8 mouse cellular contexts compared by ENCODE assay signal in genomic region chr9:86951958-86952509, GRCm38 (mm10).
DNase-seq lines count a peak whose midpoint lies in the region; ATAC-seq lines count a peak whose summit lies in the region.

No protein-coding gene starts in this region.

- H3K4me1 ChIP-seq in midbrain, embryonic 13.5 days (replicated peaks), result peaks cover 12% of the 10 kb centered on the region
- H3K4me1 ChIP-seq in midbrain, embryonic 10.5 days, result 0 out of 2 replicates have a peak, but pooled peaks cover 5% of the 10 kb centered on the region
- H3K4me1 ChIP-seq in kidney, embryonic 16.5 days (ENCODE audit: insufficient read depth, low read length), result peaks cover 15% of the 10 kb centered on the region
- H3K4me1 ChIP-seq in stomach, embryonic 14.5 days (ENCODE audit: control insufficient read depth, insufficient read depth, low read length), result no peaks in the 10 kb centered on the region

- no peak overlapping the region for H3K27ac ChIP-seq in midbrain, embryonic 13.5 days
- no peak overlapping the region for H3K27ac ChIP-seq in midbrain, embryonic 10.5 days (replicated peaks)
- no peak overlapping the region for H3K27ac ChIP-seq in kidney, embryonic 16.5 days (ENCODE audit: low read length)
- no peak overlapping the region for H3K27ac ChIP-seq in stomach, embryonic 14.5 days (ENCODE audit: low read length)

- no peak overlapping the region for H3K9ac ChIP-seq in midbrain, embryonic 13.5 days (replicated peaks)
- no peak overlapping the region for H3K9ac ChIP-seq in kidney, embryonic 16.5 days (replicated peaks; ENCODE audit: low read length)
- no peak overlapping the region for H3K9ac ChIP-seq in stomach, embryonic 14.5 days (replicated peaks; ENCODE audit: low read depth, low read length)

- WGBS in midbrain, embryonic 13.5 days, result 62% methylated on average over 11 of the region's 11 CpGs
- WGBS in midbrain, embryonic 10.5 days, result 81% methylated on average over 11 of the region's 11 CpGs
- WGBS in kidney, embryonic 16.5 days, result 41% methylated on average over 11 of the region's 11 CpGs
- 55% methylated on average over 11 of the region's 11 CpGs for WGBS in stomach, embryonic 14.5 days

- H3K27me3 ChIP-seq in midbrain, embryonic 13.5 days, result no peaks in the 10 kb centered on the region
- H3K27me3 ChIP-seq in midbrain, embryonic 10.5 days (ENCODE audit: low read depth, poor library complexity, severe bottlenecking), result no peaks in the 10 kb centered on the region
- no peaks in the 10 kb centered on the region for H3K27me3 ChIP-seq in kidney, embryonic 16.5 days (ENCODE audit: insufficient read depth, low read length)
- no peaks in the 10 kb centered on the region for H3K27me3 ChIP-seq in stomach, embryonic 14.5 days (ENCODE audit: control insufficient read depth, insufficient read depth, low read length)

- no peaks in the 10 kb centered on the region for H3K9me3 ChIP-seq in midbrain, embryonic 13.5 days
- H3K9me3 ChIP-seq in midbrain, embryonic 10.5 days (replicated peaks), result no peaks in the 10 kb centered on the region
- 0 out of 2 replicates have a peak, but pooled peaks cover 4% of the 10 kb centered on the region for H3K9me3 ChIP-seq in kidney, embryonic 16.5 days (ENCODE audit: low read length)
- H3K9me3 ChIP-seq in stomach, embryonic 14.5 days (ENCODE audit: control insufficient read depth, low read depth, low read length), result no peaks in the 10 kb centered on the region

- 0 out of 2 replicates have a peak, but pooled peaks have one; percentile 14 for ATAC-seq in midbrain, embryonic 13.5 days
- ATAC-seq in kidney, embryonic 16.5 days (ENCODE audit: low FRiP score, low TSS enrichment), result peak; percentile 71
- 0 out of 2 replicates have a peak, but pooled peaks have one; percentile 33 for ATAC-seq in stomach, embryonic 14.5 days (ENCODE audit: insufficient number of reproducible peaks, insufficient read depth, low FRiP score, low read depth)

- no peak for DNase-seq in midbrain, embryonic 10.5 days (ENCODE audit: low spot score)
- peak; percentile 25 for DNase-seq in fat pad, adult 2 months (ENCODE audit: extremely low read depth, low read depth, low spot score)
- no peak for DNase-seq in ovary, postnatal 10 days (ENCODE audit: low spot score)
- DNase-seq in adrenal gland, postnatal 14 days, result no peak
- DNase-seq in testis, postnatal 10 days (ENCODE audit: low spot score), result no peak

- no peak overlapping the region for H3K4me3 ChIP-seq in midbrain, embryonic 13.5 days (replicated peaks)
- H3K4me3 ChIP-seq in midbrain, embryonic 10.5 days, result no peak overlapping the region
- no peak overlapping the region for H3K4me3 ChIP-seq in kidney, embryonic 16.5 days (ENCODE audit: low read length)
- H3K4me3 ChIP-seq in stomach, embryonic 14.5 days (ENCODE audit: low read depth, low read length), result no peak overlapping the region

- H3K36me3 ChIP-seq in midbrain, embryonic 13.5 days, result no peaks in the 10 kb centered on the region
- no peaks in the 10 kb centered on the region for H3K36me3 ChIP-seq in midbrain, embryonic 10.5 days
- H3K36me3 ChIP-seq in kidney, embryonic 16.5 days (ENCODE audit: insufficient read depth, low read length), result no peaks in the 10 kb centered on the region
- no peaks in the 10 kb centered on the region for H3K36me3 ChIP-seq in stomach, embryonic 14.5 days (ENCODE audit: control insufficient read depth, insufficient read depth, low read length)

- H3K4me2 ChIP-seq in midbrain, embryonic 13.5 days (replicated peaks), result no peak overlapping the region
- no peak overlapping the region for H3K4me2 ChIP-seq in kidney, embryonic 16.5 days (replicated peaks; ENCODE audit: low read depth, low read length)
- no peak overlapping the region for H3K4me2 ChIP-seq in stomach, embryonic 14.5 days (replicated peaks; ENCODE audit: low read depth, low read length)

Comparison
In these comparisons a context has a peak if more than half of its experiments do, and no peak if none do; other contexts are left out.
1. ATAC-seq: peak in every context shown above with its lines; median percentile 71 in kidney, embryonic 16.5 days; 33 in stomach, embryonic 14.5 days; 14 in midbrain, embryonic 13.5 days.